Mouse (Mus musculus) brain, embryonic 14.5 days (tissue): ENCODE data around the gene Pnmal1. TPM values are rescaled to one million over a fixed set of nuclear protein-coding genes. Genes with fewer than 3 reads are reported as not detected.

Experiments
- DNase-seq: peaks from one replicate; pipeline ENCODE4 v3.0.0-alpha.2; 2011; ENCODE audit warnings: low read depth
- CTCF ChIP-seq: fragments of 200-500 bp; IDR thresholded peaks from 2 replicates; pipeline ENCODE4 v1.5.1; 2012; ENCODE audit warnings: inconsistent platforms, mild to moderate bottlenecking, moderate library complexity, borderline replicate concordance; ENCODE audit not compliant: insufficient read depth, insufficient read length; ENCODE audit errors: extremely low read depth
- POLR2A ChIP-seq: fragments of 200-500 bp; IDR thresholded peaks from 2 replicates; pipeline ENCODE4 v1.6.1; 2012; ENCODE audit warnings: mild to moderate bottlenecking, inconsistent platforms, borderline replicate concordance; ENCODE audit not compliant: poor library complexity, insufficient read depth, insufficient read length, severe bottlenecking; ENCODE audit errors: extremely low read depth
- polyA plus RNA-seq: library from polyadenylated mRNA; depleted of rRNA; stranded (reverse); fragments of >200 nt; gene quantifications from 2 replicates; pipeline ENCODE4 v1.2.3, GENCODE M21; 2012

Gene Pnmal1
- polyA plus RNA-seq, 1 experiment = 34.5 TPM

DNA sequence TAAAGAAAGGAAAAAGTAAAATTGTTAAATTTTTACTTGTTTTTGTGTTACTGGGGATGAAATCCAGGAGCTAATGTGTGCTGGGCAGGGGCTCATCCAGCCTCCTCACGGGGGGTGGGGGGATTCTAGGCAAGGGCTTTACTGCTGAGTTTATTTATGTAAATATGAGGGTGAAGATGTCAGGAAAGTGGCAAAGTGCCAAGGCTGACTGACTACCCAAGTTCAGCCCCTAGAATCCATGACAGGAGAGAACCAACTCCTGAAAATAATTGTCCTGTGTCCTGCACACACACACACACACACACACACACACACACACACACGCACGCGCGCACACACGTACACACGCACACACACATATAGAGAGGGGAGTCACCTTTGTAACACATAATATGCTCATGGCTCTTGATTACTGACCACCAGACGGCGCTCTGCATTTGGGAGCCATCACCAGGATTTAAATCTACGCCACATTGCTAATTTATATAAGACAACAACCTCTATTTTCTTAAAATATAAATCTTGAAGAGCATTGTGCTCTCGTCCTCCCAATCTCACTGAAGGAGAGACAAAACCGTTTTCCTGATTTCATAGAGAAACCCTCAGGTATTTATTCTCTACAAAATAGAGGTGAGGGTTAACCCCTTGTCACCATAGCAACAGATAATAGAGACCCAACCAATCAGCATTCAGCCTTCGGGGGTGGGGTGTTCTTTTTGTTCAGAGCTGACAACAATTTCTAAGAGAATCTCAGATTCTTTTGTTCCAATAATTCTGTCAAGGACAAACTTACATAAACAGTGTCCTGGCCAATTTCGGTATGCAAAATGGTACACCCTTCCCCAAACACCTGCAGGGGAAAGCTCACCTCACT, 26.5 kb upstream of the Pnmal1 start:
- no peak for TF ChIP-seq POLR2A
- TF ChIP-seq CTCF = peak; percentile 74; the same call in 1 of the 2 replicates

GRCm38 (mm10) chr7:16937312-16937711, 22.2 kb upstream of the Pnmal1 start:
- DNase-seq = no peak
- peak; percentile 58 for TF ChIP-seq CTCF
- TF ChIP-seq POLR2A = no peak

More for the DNA sequence above, 26.5 kb upstream of the Pnmal1 start:
- peak; percentile 92 for DNase-seq

- no peak for TF ChIP-seq POLR2A
- TF ChIP-seq CTCF = no peak
- DNase-seq = peak; percentile 96
Measured at GRCm38 (mm10) chr7:16938117-16938791, 21.2 kb upstream of the Pnmal1 start.

DNA sequence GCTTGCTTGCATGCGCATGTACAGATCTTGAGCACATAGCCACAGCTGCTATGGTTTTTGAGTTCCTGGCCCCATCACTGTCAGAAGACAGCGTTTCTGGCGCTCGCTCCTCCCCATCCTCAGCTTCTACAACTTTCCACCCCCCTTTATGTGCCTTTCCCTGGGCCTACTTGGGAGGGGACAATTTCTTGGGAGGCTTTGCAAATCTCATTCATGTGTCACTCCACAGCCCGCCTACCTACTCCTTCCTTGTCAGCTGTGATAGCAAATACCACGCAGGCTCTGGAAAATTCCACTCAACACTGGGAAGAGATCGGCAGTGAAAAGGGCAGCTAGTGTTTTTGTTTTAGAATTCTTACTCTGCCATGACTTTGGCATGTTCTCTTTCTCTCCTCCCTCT, 19.2 kb upstream of the Pnmal1 start:
- TF ChIP-seq POLR2A = no peak
- no peak for TF ChIP-seq CTCF
- peak; percentile 73 for DNase-seq

DNA sequence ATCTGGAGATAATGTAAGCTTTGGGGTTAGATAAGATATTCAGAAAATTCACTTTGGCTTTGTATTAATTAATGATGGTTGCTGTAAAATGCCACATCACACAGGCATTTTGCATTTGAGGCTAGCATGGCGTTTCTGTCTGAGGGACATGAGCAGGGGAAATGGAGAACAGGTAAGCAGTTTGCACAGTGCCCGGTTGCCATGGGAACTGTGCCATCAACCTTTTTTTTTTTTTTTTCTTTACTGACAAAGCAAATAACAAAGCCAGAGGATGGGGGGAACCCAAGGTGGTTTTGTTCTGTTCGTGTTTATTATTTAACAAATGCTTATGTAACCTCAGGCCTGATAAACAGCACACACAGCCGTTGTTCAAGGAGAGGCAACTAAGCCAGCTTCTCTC, 16.6 kb upstream of the Pnmal1 start:
- peak; percentile 84 for DNase-seq
- no peak for TF ChIP-seq CTCF
- TF ChIP-seq POLR2A = no peak

DNA sequence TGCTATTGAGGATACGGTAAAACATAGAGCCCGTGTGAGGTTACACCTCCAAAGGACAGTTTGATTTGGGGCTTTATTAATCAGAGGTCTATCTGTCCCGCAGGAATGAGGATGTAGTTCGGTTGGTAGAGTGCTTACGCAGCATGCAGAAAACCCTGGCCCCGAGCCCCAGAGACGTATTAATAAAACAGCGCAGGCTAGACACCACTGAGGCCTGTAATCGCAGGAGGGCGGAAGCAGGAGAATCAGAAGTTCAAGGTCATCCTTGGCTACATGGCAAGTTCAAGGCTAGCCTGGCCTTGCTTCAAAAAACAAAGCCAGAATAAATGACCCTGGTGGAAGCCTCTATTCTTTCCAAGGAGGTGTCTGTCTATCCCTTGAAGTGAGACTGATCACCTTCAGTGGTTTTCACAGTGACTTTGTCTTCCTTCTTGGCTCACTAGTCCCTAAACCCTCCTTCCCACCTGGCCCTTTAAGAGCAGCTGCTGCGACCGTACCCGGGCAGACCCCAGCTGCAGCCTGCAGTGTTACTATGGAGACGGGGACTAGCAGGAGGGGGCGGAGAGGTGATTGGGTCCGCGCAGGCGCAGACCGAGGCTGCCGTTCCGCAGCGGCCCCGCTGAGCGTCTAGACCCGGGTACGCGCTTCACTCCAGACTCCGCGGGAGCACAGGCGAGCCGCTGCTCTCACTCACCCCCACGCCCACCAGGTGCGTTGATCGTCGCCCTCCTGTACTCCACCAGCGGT, 15.2 kb upstream of the Pnmal1 start, which contains the start of gene Pnmal2:
TSS of gene Pnmal2 (plus strand) at position 622 of the 747 bp plus-strand sequence.
- peak; percentile 98 for DNase-seq

GRCm38 (mm10) chr7:16944808-16945315, 14.6 kb upstream of the Pnmal1 start:
- TF ChIP-seq POLR2A = no peak
- no peak for DNase-seq

More for the DNA sequence above, 15.2 kb upstream of the Pnmal1 start, which contains the start of gene Pnmal2:
- TF ChIP-seq CTCF (no peak), POLR2A (peak; percentile 81)

DNA sequence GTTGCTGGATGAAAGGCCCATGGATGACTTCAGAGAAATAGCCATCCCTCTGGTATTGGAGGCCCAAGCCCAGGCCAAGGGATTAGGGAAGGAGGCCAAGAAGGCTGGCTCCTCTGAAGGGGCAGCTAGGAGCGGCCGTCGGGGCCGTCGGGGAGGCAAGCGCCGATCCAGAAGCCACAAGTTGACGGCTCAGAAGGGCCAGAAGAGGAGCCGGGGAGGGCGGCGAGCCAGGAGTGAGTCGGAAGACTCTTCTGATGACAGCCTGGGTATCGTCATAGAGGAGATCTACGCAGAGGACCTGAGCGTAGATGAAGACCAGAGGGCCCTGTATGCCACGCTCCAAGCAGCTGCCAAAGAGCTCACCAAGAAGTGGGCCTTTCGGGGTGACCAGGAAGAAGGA, 14.1 kb upstream of the Pnmal1 start:
- no peak for TF ChIP-seq POLR2A
- no peak for TF ChIP-seq CTCF
- DNase-seq = no peak

- no peak for TF ChIP-seq CTCF
- no peak for TF ChIP-seq POLR2A
- DNase-seq = peak; percentile 55
Measured at GRCm38 (mm10) chr7:16946441-16947348, 12.8 kb upstream of the Pnmal1 start.

DNA sequence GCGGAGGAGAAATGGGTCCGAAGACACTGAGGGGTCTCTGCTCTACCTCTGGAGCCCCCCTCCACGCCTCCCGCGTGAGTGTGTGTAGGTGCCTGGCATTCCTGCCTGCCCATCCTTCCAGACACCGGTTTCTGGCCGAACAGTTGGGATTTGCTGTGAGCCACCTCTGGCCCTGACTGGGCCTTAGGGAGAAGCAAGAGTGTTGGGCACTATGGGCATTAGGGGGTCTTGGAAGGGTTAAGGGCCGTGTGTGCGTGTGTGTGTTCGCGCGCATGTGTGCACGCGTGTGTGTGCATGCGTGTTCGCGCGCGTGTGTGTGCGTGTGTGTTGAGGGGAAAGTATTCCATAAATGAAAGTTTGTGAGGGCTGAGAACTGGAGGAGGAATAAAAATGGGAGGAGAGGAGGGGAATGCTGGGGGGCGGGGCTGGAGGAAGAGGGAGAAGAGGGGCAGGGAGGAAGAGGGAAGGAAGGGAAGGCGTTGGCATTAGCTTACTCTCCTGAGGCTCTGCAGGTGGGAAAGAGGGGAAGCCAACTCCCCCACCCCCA, 12.1 kb upstream of the Pnmal1 start:
- no peak for TF ChIP-seq CTCF
- no peak for TF ChIP-seq POLR2A
- DNase-seq = no peak
